Mouse (Mus musculus): ENCODE results near the gene Sec14l1. TPM values are rescaled to one million over a fixed set of nuclear protein-coding genes. Genes with fewer than 3 reads are reported as not detected.

Sec14l1 gene
- polyA plus RNA-seq, 1 experiment from 2014 or later, result 25.4 TPM

DNA sequence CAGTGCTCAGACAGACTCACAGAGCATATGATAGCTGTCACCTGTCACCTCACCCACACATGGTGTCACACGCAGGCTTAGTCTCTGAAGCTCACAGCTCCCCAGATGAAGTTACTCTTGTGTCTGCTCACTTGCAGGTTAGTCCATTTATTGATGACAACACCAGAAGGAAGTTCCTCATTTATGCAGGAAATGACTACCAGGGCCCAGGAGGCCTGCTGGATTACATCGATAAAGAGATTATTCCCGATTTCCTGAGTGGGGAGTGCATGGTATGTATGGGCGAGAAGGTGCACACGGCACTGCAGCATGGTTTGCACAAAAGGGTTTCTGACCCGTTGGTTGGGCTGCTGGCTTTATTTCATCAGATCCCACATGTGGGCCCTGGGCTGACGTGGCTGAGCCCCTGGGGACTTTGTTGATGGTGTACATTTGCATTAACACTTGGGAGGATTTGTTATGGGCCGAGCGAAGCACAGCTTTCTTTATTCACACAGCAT, 35.5 kb downstream of the Sec14l1 start:
- peaks cover 7% of the 10 kb centered on the region for H3K36me3 ChIP-seq (replicated peaks; ENCODE audit: control insufficient read depth, insufficient read depth, low read depth, low read length)
- H3K9me3 ChIP-seq (replicated peaks; ENCODE audit: control insufficient read depth, low read length), result no peaks in the 10 kb centered on the region
- no peak overlapping the region for H3K4me2 ChIP-seq (ENCODE audit: low read depth, low read length)
- 84% methylated on average over 9 of the region's 9 CpGs for WGBS
- no peak for DNase-seq (ENCODE audit: low spot score)
- H3K27ac ChIP-seq (replicated peaks; ENCODE audit: low read depth, low read length), result no peak overlapping the region
- H3K4me1 ChIP-seq (ENCODE audit: control insufficient read depth, insufficient read depth, low read length), result no peaks in the 10 kb centered on the region
- no peaks in the 10 kb centered on the region for H3K27me3 ChIP-seq (ENCODE audit: control insufficient read depth, insufficient read depth, low read length)
- H3K9ac ChIP-seq (replicated peaks; ENCODE audit: low read length), result no peak overlapping the region
- no peak overlapping the region for H3K4me3 ChIP-seq (ENCODE audit: low read depth, low read length)
- no peak for ATAC-seq (replicated peaks; ENCODE audit: insufficient number of reproducible peaks, low FRiP score, low TSS enrichment, low read depth)

DNA sequence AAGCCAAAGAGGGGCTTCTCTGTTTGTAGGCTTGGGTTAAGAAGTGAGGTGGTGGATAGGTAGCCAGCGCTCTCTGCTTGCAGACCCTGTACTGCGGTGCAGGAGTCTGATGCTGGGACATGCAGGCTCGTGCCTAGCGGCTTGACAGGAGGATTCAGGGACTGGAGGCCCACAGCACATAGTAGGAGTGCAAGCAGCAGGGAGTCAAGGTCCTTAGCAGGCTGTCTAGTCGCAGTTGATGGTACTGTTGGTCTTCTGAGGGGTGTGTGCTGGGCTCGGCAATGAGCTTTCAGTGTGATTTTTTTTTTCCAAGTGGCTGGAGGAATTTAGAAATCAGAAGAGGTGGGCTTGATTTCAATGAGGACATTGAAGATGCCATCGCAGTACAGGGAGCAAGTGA, 36.5 kb downstream of the Sec14l1 start:
- no peak for ATAC-seq (replicated peaks; ENCODE audit: insufficient number of reproducible peaks, low FRiP score, low TSS enrichment, low read depth)
- H3K4me2 ChIP-seq (ENCODE audit: low read depth, low read length), result no peak overlapping the region
- no peak for DNase-seq (ENCODE audit: low spot score)
- H3K36me3 ChIP-seq (replicated peaks; ENCODE audit: control insufficient read depth, insufficient read depth, low read depth, low read length), result peaks cover 4% of the 10 kb centered on the region
- no peaks in the 10 kb centered on the region for H3K4me1 ChIP-seq (ENCODE audit: control insufficient read depth, insufficient read depth, low read length)
- no peak overlapping the region for H3K4me3 ChIP-seq (ENCODE audit: low read depth, low read length)
- H3K9ac ChIP-seq (replicated peaks; ENCODE audit: low read length), result no peak overlapping the region
- H3K27me3 ChIP-seq (ENCODE audit: control insufficient read depth, insufficient read depth, low read length), result no peaks in the 10 kb centered on the region
- no peaks in the 10 kb centered on the region for H3K9me3 ChIP-seq (replicated peaks; ENCODE audit: control insufficient read depth, low read length)
- H3K27ac ChIP-seq (replicated peaks; ENCODE audit: low read depth, low read length), result no peak overlapping the region
- WGBS, result 88% methylated on average over 7 of the region's 7 CpGs

DNA sequence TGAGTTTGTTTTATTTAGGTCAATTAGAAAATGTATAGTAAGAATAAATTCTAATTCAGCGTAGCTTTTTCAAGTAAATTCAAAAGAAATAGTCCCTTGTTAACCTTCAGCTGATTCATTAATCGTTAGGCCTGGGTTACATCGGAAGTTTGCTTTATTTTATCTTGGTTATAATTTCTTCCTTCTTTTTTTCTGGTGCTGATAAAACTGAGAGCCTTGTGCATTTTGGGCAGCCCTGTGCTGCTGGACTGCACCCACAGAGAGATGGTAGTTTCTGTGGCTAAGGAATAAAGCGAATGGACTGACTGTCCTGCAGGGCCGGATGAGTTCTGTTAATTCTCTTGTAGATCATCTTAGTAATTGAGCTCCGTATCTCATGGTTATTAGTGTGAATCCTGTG, 37.6 kb downstream of the Sec14l1 start:
- WGBS, result 70% methylated on average over 6 of the region's 6 CpGs
- H3K27ac ChIP-seq (replicated peaks; ENCODE audit: low read depth, low read length), result no peak overlapping the region
- no peaks in the 10 kb centered on the region for H3K27me3 ChIP-seq (ENCODE audit: control insufficient read depth, insufficient read depth, low read length)
- no peak for DNase-seq (ENCODE audit: low spot score)
- no peak for ATAC-seq (replicated peaks; ENCODE audit: insufficient number of reproducible peaks, low FRiP score, low TSS enrichment, low read depth)
- peaks cover 4% of the 10 kb centered on the region for H3K36me3 ChIP-seq (replicated peaks; ENCODE audit: control insufficient read depth, insufficient read depth, low read depth, low read length)
- H3K9ac ChIP-seq (replicated peaks; ENCODE audit: low read length), result no peak overlapping the region
- no peaks in the 10 kb centered on the region for H3K4me1 ChIP-seq (ENCODE audit: control insufficient read depth, insufficient read depth, low read length)
- no peak overlapping the region for H3K4me2 ChIP-seq (ENCODE audit: low read depth, low read length)
- no peak overlapping the region for H3K4me3 ChIP-seq (ENCODE audit: low read depth, low read length)
- H3K9me3 ChIP-seq (replicated peaks; ENCODE audit: control insufficient read depth, low read length), result no peaks in the 10 kb centered on the region

DNA sequence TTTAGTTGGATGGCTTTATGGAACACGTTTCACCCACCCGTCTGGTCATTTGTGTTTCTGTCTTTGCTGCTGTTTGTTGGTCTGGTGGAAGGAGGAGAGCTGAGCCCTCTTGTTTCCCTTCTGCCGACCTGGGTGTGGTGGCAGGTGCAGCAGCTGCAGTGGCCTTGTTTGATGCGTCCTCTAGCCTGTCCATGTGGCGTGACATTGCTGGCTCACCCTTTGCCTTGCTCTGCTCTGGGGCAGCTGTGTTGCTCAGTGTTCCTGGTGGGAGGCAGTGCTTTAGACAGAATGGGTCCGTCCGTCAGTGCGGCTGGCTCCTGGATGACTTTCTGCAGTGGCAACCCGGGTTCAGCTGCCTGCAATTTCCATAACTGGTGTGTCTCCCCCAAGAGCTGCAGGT, 38.6 kb downstream of the Sec14l1 start:
- H3K36me3 ChIP-seq (replicated peaks; ENCODE audit: control insufficient read depth, insufficient read depth, low read depth, low read length), result peaks cover 4% of the 10 kb centered on the region
- H3K27ac ChIP-seq (replicated peaks; ENCODE audit: low read depth, low read length), result no peak overlapping the region
- H3K4me3 ChIP-seq (ENCODE audit: low read depth, low read length), result no peak overlapping the region
- H3K4me1 ChIP-seq (ENCODE audit: control insufficient read depth, insufficient read depth, low read length), result no peaks in the 10 kb centered on the region
- H3K27me3 ChIP-seq (ENCODE audit: control insufficient read depth, insufficient read depth, low read length), result no peaks in the 10 kb centered on the region
- H3K9ac ChIP-seq (replicated peaks; ENCODE audit: low read length), result no peak overlapping the region
- no peaks in the 10 kb centered on the region for H3K9me3 ChIP-seq (replicated peaks; ENCODE audit: control insufficient read depth, low read length)
- H3K4me2 ChIP-seq (ENCODE audit: low read depth, low read length), result no peak overlapping the region
- ATAC-seq (replicated peaks; ENCODE audit: insufficient number of reproducible peaks, low FRiP score, low TSS enrichment, low read depth) (no peak), DNase-seq (ENCODE audit: low spot score) (no peak)
- 81% methylated on average over 9 of the region's 9 CpGs for WGBS

DNA sequence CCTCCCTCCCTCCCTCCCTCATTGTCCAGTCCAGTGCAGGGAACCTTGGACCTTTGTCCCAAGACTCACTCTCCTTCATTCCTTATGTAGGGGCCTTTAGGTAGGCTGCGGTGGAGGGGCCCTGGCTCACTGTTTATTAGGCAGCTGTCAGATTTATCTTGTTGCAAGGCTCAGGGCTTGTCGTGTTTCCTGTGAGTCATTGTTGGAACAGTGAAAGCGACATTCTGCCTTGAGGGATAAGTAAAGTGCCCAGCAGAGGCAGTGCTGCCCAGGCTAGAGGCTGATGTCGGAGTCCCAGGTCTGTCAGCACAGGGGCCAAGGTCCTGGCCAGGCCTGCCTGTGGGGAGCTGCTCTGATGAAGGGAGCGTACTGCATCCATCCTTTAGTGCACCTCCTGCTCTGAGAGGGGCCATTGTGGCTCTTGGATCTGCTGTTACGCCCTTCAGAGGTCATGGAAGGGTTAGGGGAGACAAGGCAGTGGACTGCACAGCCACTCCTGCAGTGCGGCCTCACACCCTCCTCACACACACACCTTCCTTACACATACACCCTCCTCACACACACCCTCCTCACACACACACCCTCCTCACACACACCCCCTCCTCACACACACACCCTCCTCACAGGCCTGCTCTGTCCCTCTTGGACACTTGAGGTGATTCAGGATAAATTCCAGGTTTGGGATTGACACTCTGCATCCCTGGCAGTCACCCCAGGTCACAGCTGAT, 39.3 kb downstream of the Sec14l1 start:
- Histone ChIP-seq H3K36me3 (replicated peaks; ENCODE audit: control insufficient read depth, insufficient read depth, low read depth, low read length) (peaks cover 4% of the 10 kb centered on the region), H3K27me3 (ENCODE audit: control insufficient read depth, insufficient read depth, low read length) (no peaks in the 10 kb centered on the region), H3K4me2 (ENCODE audit: low read depth, low read length) (no peak overlapping the region), H3K27ac (replicated peaks; ENCODE audit: low read depth, low read length) (no peak overlapping the region), H3K4me1 (ENCODE audit: control insufficient read depth, insufficient read depth, low read length) (no peaks in the 10 kb centered on the region), H3K4me3 (ENCODE audit: low read depth, low read length) (no peak overlapping the region), H3K9ac (replicated peaks; ENCODE audit: low read length) (no peak overlapping the region), H3K9me3 (replicated peaks; ENCODE audit: control insufficient read depth, low read length) (no peaks in the 10 kb centered on the region)
- DNase-seq (ENCODE audit: low spot score) (no peak), ATAC-seq (replicated peaks; ENCODE audit: insufficient number of reproducible peaks, low FRiP score, low TSS enrichment, low read depth) (no peak)
- WGBS, result 60% methylated on average over 7 of the region's 7 CpGs

DNA sequence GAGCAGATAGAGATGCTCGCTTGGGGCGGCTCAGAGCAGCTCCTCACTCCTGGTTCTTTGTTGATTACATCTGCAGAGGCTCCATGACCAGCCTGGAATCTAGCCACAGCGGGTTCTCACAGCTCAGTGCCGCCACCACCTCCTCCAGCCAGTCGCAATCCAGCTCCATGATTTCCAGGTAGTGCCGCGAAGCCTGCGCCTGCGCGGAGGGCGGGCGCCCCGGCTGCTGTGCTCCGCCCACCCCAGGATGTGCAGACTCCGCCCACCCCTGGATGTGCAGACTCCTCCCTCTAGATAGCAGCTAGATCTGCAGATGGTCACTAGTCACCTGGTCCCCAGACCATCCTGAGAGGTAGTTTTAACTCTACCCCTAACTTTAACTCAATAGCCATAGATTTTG, 41.8 kb downstream of the Sec14l1 start:
- Histone ChIP-seq H3K36me3 (replicated peaks; ENCODE audit: control insufficient read depth, insufficient read depth, low read depth, low read length) (no peaks in the 10 kb centered on the region; the same call in 1 of the 2 replicates), H3K9me3 (replicated peaks; ENCODE audit: control insufficient read depth, low read length) (no peaks in the 10 kb centered on the region), H3K9ac (replicated peaks; ENCODE audit: low read length) (no peak overlapping the region), H3K27ac (replicated peaks; ENCODE audit: low read depth, low read length) (no peak overlapping the region), H3K4me2 (ENCODE audit: low read depth, low read length) (no peak overlapping the region), H3K4me1 (ENCODE audit: control insufficient read depth, insufficient read depth, low read length) (no peaks in the 10 kb centered on the region), H3K27me3 (ENCODE audit: control insufficient read depth, insufficient read depth, low read length) (no peaks in the 10 kb centered on the region), H3K4me3 (ENCODE audit: low read depth, low read length) (no peak overlapping the region)
- DNase-seq (ENCODE audit: low spot score) (peak; percentile 85), ATAC-seq (replicated peaks; ENCODE audit: insufficient number of reproducible peaks, low FRiP score, low TSS enrichment, low read depth) (no peak; the same call in 1 of the 2 replicates)
- 8% methylated on average over 15 of the region's 15 CpGs for WGBS

DNA sequence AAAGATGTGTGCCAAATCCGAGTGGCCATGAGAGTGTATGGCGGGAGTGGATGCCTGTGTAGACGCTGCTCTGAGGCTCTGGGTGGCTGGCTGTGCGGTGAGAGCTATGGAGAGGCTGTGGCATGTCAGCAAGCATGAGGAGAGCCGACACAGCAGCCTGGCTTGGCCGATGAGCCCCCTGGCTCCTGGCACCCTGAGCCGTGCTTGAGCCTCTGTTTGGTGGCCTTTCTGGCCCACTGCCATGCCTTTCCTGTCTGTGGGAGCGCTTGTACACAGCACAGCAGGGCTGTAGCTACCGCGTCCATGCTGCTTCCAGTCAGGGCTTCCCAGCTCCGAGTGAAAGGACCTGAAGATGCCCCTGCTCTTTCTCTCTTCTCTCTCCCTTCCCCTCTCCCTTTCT, 43.4 kb downstream of the Sec14l1 start:
- no peaks in the 10 kb centered on the region; the same call in 1 of the 2 replicates for H3K36me3 ChIP-seq (replicated peaks; ENCODE audit: control insufficient read depth, insufficient read depth, low read depth, low read length)

DNA sequence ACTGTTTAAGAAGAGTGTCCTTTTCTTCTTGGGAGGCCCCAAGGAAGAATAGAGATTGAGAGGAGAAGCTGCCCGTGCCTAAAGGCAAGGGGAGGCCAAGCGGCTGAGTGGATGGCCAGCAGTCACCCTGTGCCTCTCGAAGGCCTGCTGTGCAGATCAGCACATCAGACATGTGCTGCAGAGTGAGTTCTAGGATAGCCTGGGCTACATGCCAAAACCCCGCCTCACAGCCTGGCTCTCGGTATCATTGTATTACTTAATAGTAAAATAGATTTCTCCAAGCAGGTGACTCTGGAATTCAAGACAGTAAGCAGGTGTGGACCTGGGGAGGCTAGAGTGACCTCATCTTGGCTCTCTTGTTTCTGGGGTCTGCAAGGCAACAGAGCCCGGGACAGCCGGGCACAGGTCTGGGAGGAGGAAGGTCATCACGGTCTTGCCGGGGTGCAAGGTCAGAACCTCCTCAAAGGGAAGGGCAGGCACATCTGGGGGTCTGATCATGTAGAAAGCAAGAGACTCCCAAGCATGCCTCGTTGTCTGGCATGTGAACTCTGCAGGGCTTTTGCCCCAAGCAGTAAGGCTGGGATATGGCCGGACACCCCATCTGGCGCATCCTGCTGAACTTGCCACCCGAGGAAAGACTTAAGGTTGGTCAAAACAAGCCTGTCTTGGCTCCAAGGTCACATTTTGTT, 44.4 kb downstream of the Sec14l1 start:
- 90% methylated on average over 13 of the region's 13 CpGs for WGBS
- Histone ChIP-seq H3K27ac (replicated peaks; ENCODE audit: low read depth, low read length) (no peak overlapping the region), H3K36me3 (replicated peaks; ENCODE audit: control insufficient read depth, insufficient read depth, low read depth, low read length) (no peaks in the 10 kb centered on the region; the same call in 1 of the 2 replicates), H3K27me3 (ENCODE audit: control insufficient read depth, insufficient read depth, low read length) (no peaks in the 10 kb centered on the region), H3K4me1 (ENCODE audit: control insufficient read depth, insufficient read depth, low read length) (no peaks in the 10 kb centered on the region), H3K4me3 (ENCODE audit: low read depth, low read length) (no peak overlapping the region), H3K9me3 (replicated peaks; ENCODE audit: control insufficient read depth, low read length) (no peaks in the 10 kb centered on the region), H3K4me2 (ENCODE audit: low read depth, low read length) (no peak overlapping the region), H3K9ac (replicated peaks; ENCODE audit: low read length) (no peak overlapping the region)
- ATAC-seq (replicated peaks; ENCODE audit: insufficient number of reproducible peaks, low FRiP score, low TSS enrichment, low read depth) (no peak), DNase-seq (ENCODE audit: low spot score) (no peak)

More for the DNA sequence above, 43.4 kb downstream of the Sec14l1 start:
- H3K27ac ChIP-seq (replicated peaks; ENCODE audit: low read depth, low read length), result no peak overlapping the region
- H3K9ac ChIP-seq (replicated peaks; ENCODE audit: low read length), result no peak overlapping the region
- 87% methylated on average over 11 of the region's 11 CpGs for WGBS
- H3K4me2 ChIP-seq (ENCODE audit: low read depth, low read length), result no peak overlapping the region
- no peaks in the 10 kb centered on the region for H3K9me3 ChIP-seq (replicated peaks; ENCODE audit: control insufficient read depth, low read length)
- H3K4me1 ChIP-seq (ENCODE audit: control insufficient read depth, insufficient read depth, low read length), result no peaks in the 10 kb centered on the region
- DNase-seq (ENCODE audit: low spot score) (no peak), ATAC-seq (replicated peaks; ENCODE audit: insufficient number of reproducible peaks, low FRiP score, low TSS enrichment, low read depth) (no peak)
- no peaks in the 10 kb centered on the region for H3K27me3 ChIP-seq (ENCODE audit: control insufficient read depth, insufficient read depth, low read length)
- H3K4me3 ChIP-seq (ENCODE audit: low read depth, low read length), result no peak overlapping the region

Measured in embryonic facial prominence, embryonic 11.5 days (tissue).